8 mouse cellular contexts compared by ENCODE assay signal in the genomic region with DNA sequence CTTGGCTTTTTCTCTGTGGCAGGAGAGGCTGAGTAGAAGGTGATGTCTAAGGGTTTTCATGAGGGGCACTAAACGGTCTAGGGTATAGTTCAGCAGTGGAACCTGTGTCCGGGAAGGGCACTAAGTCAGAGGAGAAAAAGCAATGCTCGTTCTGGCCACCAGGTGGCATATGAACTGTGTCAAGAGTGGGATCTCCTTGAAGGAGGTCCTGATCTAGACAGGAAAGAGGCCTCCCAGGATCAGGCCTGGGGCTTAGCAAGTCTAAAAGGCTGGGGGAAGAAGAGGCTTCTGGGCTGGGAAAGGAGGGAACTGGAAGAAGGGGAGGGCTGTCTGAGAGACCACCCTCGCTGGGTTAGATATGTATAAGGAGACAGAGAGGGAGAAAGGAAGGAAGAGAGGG. TPM values are rescaled to one million over a fixed set of nuclear protein-coding genes. Genes with fewer than 3 reads are reported as not detected.
DNase-seq lines count a peak whose midpoint lies in the region; ATAC-seq lines count a peak whose summit lies in the region.

No protein-coding gene starts in this region.

- 14% methylated on average over 4 of the region's 4 CpGs for WGBS in hindbrain, embryonic 16.5 days

- no peak overlapping the region for H3K9ac ChIP-seq in hindbrain, embryonic 16.5 days (ENCODE audit: low read depth, low read length)

- H3K4me2 ChIP-seq in hindbrain, embryonic 16.5 days (ENCODE audit: low read length), result no peak overlapping the region

- peaks cover 37% of the 10 kb centered on the region for H3K4me1 ChIP-seq in hindbrain, embryonic 16.5 days (ENCODE audit: control insufficient read depth, insufficient read depth, low read depth, low read length)

- peak; percentile 29 for ATAC-seq in hindbrain, embryonic 16.5 days
- ATAC-seq in megakaryocyte, adult 5-6 weeks (ENCODE audit: poor library complexity, severe bottlenecking), result peak; percentile 45; the same call in 1 of the 2 replicates
- no peak for ATAC-seq in monocyte, adult 5-6 weeks (replicated peaks; ENCODE audit: insufficient number of reproducible peaks, low FRiP score, low TSS enrichment, poor library complexity, severe bottlenecking)

- H3K4me3 ChIP-seq in hindbrain, embryonic 16.5 days (ENCODE audit: low read length), result no peak overlapping the region

- DNase-seq in R1 (ENCODE audit: low read depth, low spot score), result peak; percentile 65
- DNase-seq in cerebellum, adult 18-20 months, result peak; percentile 87 to 88
- peak; percentile 80 for DNase-seq in forelimb bud, embryonic 11.5 days (ENCODE audit: low read depth, low spot score)
- DNase-seq in layer of hippocampus, postnatal 36 days, result peak; percentile 69 to 75
- peak; percentile 55 for DNase-seq in right cerebral cortex, postnatal 25 days

- H3K36me3 ChIP-seq in hindbrain, embryonic 16.5 days (ENCODE audit: control insufficient read depth, insufficient read depth, low read length), result no peaks in the 10 kb centered on the region

- no peak overlapping the region; the same call in 1 of the 2 replicates for H3K27ac ChIP-seq in hindbrain, embryonic 16.5 days (ENCODE audit: low read depth, low read length)

- H3K27me3 ChIP-seq in hindbrain, embryonic 16.5 days (replicated peaks; ENCODE audit: control insufficient read depth, insufficient read depth, low read length), result no peaks in the 10 kb centered on the region

- H3K9me3 ChIP-seq in hindbrain, embryonic 16.5 days (ENCODE audit: control insufficient read depth, low read length), result no peaks in the 10 kb centered on the region

RNA-seq across cellular contexts. Expression of gene Ghrhr, which starts 16.4 kb away (rescaled TPM):
- not detected in 2 replicates for polyA plus RNA-seq in hindbrain, embryonic 16.5 days (2015; fragmentation: Nextera tagmentation; extraction: Ambion mirVana)
- total RNA-seq in layer of hippocampus, postnatal 36 days (2021), result not detected
- not detected in 2 replicates for total RNA-seq in megakaryocyte, adult 5-6 weeks (2015)
- not detected in 2 replicates for total RNA-seq in megakaryocyte, adult 5-6 weeks (2017)
- total RNA-seq in monocyte, adult 5-6 weeks (2017), result not detected in 3 replicates

RNA-seq across cellular contexts. Expression of gene Aqp1, which starts 56.2 kb away (rescaled TPM):
- 27.6 and 30.9 TPM in 2 replicates for polyA plus RNA-seq in hindbrain, embryonic 16.5 days (2015; fragmentation: Nextera tagmentation; extraction: Ambion mirVana)
- 1 to 10 TPM in 1 of 2 experiments, under 1 TPM in 1; 0.45 to 2.5 TPM for total RNA-seq in layer of hippocampus, postnatal 36 days (2021)
- 3.6 and 7.2 TPM in 2 replicates for total RNA-seq in megakaryocyte, adult 5-6 weeks (2015)
- total RNA-seq in megakaryocyte, adult 5-6 weeks (2017), result 5.4 and 14.4 TPM in 2 replicates
- 2.6 TPM in 1 of 3 replicates, not detected in the others for total RNA-seq in monocyte, adult 5-6 weeks (2017)

RNA-seq across cellular contexts. Expression of gene Adcyap1r1, which starts 59.3 kb away (rescaled TPM):
- polyA plus RNA-seq in hindbrain, embryonic 16.5 days (2015; fragmentation: Nextera tagmentation; extraction: Ambion mirVana), result 67.1 and 74.8 TPM in 2 replicates
- total RNA-seq in layer of hippocampus, postnatal 36 days (2021), result 100 to 1,000 TPM; 138 to 149 TPM
- total RNA-seq in megakaryocyte, adult 5-6 weeks (2015), result 0.25 TPM in 1 of 2 replicates, not detected in the other
- total RNA-seq in megakaryocyte, adult 5-6 weeks (2017), result 0.15 and 0.24 TPM in 2 replicates
- not detected in 3 replicates for total RNA-seq in monocyte, adult 5-6 weeks (2017)

Comparison
In these comparisons a context has a peak if more than half of its experiments do, and no peak if none do; other contexts are left out.
1. RNA of gene Adcyap1r1, which starts 59.3 kb away (total RNA-seq): 138 to 149 TPM in layer of hippocampus, postnatal 36 days; 0.15 to 0.25 TPM in megakaryocyte, adult 5-6 weeks and not detected in monocyte, adult 5-6 weeks; every median in the first group is over 100 times any median in the second.
2. Peak in every context shown above with its lines, with median percentiles within 50 percentile points of each other: DNase-seq.